Comparison of ENCODE assay signal across 8 mouse cellular contexts in genomic region chr2:165594907-165595675, GRCm38 (mm10). TPM values are rescaled to one million over a fixed set of nuclear protein-coding genes. Genes with fewer than 3 reads are reported as not detected.
A peak's percentile ranks its signal among the peaks of the same experiment; 100 is the strongest.
DNase-seq lines count a peak whose midpoint lies in the region; ATAC-seq and TF ChIP-seq lines count a peak whose summit lies in the region.

TSS of gene Eya2 (plus strand) at chr2:165595032.

- H3K9me3 ChIP-seq in hindbrain, embryonic 16.5 days (ENCODE audit: control insufficient read depth, low read length): no peaks in the 10 kb centered on the region

- H3K4me1 ChIP-seq in testis, adult 2 months (ENCODE audit: control insufficient read depth, insufficient read depth, low read length): peaks cover 13% of the 10 kb centered on the region
- peaks cover 8% of the 10 kb centered on the region for H3K4me1 ChIP-seq in hindbrain, embryonic 16.5 days (ENCODE audit: control insufficient read depth, insufficient read depth, low read depth, low read length)

- peak; percentile 65 for ATAC-seq in hindbrain, embryonic 16.5 days

- H3K36me3 ChIP-seq in testis, adult 2 months (ENCODE audit: control insufficient read depth, insufficient read depth, low read length): no peaks in the 10 kb centered on the region
- H3K36me3 ChIP-seq in hindbrain, embryonic 16.5 days (ENCODE audit: control insufficient read depth, insufficient read depth, low read length): no peaks in the 10 kb centered on the region

- WGBS in hindbrain, embryonic 16.5 days: under 1% methylated on average over 53 of the region's 83 CpGs

- no peak for TF ChIP-seq CTCF in testis, adult 2 months (IDR thresholded peaks at IDR 0.05; ENCODE audit: control insufficient read depth, insufficient read depth, insufficient replicate concordance, low read depth, low read length)

- no peak for TF ChIP-seq POLR2A in testis, adult 2 months (IDR thresholded peaks at IDR 0.05; ENCODE audit: control insufficient read depth, low read depth, low read length)

- no peaks in the 10 kb centered on the region for H3K27me3 ChIP-seq in testis, adult 2 months (ENCODE audit: control insufficient read depth, insufficient read depth, low read length)
- H3K27me3 ChIP-seq in hindbrain, embryonic 16.5 days (replicated peaks; ENCODE audit: control insufficient read depth, insufficient read depth, low read length): peaks cover 2% of the 10 kb centered on the region; the same call in 1 of the 2 replicates

- peak; percentile 16 for DNase-seq in adrenal gland, postnatal 10 days
- DNase-seq in adrenal gland, adult 18-20 months (ENCODE audit: low spot score in 2 of 2): no peak
- no peak for DNase-seq in testis, postnatal 14 days (ENCODE audit: low spot score)
- peak; percentile 62 for DNase-seq in neural tube, embryonic 10.5 days (ENCODE audit: extremely low spot score, low spot score)
- DNase-seq in adipocyte (ENCODE audit: low spot score): no peak
- no peak for DNase-seq in testis, postnatal 10 days (ENCODE audit: low spot score)

- H3K4me2 ChIP-seq in hindbrain, embryonic 16.5 days (ENCODE audit: low read length): peak within 1 kb of the TSS; percentile 97

- peak within 1 kb of the TSS; percentile 69 for H3K9ac ChIP-seq in hindbrain, embryonic 16.5 days (ENCODE audit: low read depth, low read length)

- H3K27ac ChIP-seq in testis, adult 2 months (ENCODE audit: control insufficient read depth, insufficient read depth, low read depth, low read length): no peak within 1 kb of the TSS
- no peak within 1 kb of the TSS for H3K27ac ChIP-seq in hindbrain, embryonic 16.5 days (ENCODE audit: low read depth, low read length)

- peak within 1 kb of the TSS; percentile 33 for H3K4me3 ChIP-seq in testis, adult 2 months (ENCODE audit: control insufficient read depth, low read depth, low read length)
- H3K4me3 ChIP-seq in hindbrain, embryonic 16.5 days (ENCODE audit: low read length): peak within 1 kb of the TSS; percentile 54

RNA-seq across cellular contexts. Expression of gene Eya2, which starts in this region (rescaled TPM):
- total RNA-seq in adrenal gland, postnatal 10 days (2021): 1 to 10 TPM; 3.5 to 4.7 TPM
- 1 to 10 TPM; 4.4 to 5.9 TPM for total RNA-seq in adrenal gland, adult 18-20 months (2021)
- polyA plus RNA-seq in testis, adult 2 months (2012; rRNA removed): 1.4 and 1.7 TPM in 2 replicates
- polyA plus RNA-seq in hindbrain, embryonic 16.5 days (2015; fragmentation: Nextera tagmentation; extraction: Ambion mirVana): 8.1 and 12.1 TPM in 2 replicates

Comparison
In these comparisons a context has a peak if more than half of its experiments do, and no peak if none do; other contexts are left out.
1. DNase-seq: peak in adrenal gland, postnatal 10 days (single experiment) and neural tube, embryonic 10.5 days (single experiment); none in adrenal gland, adult 18-20 months (0 of 2), testis, postnatal 14 days (single experiment), adipocyte (single experiment) and testis, postnatal 10 days (single experiment).